Mouse (Mus musculus) liver, adult (tissue): Measurements from ENCODE around the gene Hdac9.

Source experiments
- GATA4 ChIP-seq: IDR thresholded peaks from 2 replicates; pipeline ENCODE4 v1.6.1; 2014; ENCODE audit warnings: mild to moderate bottlenecking, low read length; ENCODE audit not compliant: insufficient replicate concordance

Gene Hdac9

DNA sequence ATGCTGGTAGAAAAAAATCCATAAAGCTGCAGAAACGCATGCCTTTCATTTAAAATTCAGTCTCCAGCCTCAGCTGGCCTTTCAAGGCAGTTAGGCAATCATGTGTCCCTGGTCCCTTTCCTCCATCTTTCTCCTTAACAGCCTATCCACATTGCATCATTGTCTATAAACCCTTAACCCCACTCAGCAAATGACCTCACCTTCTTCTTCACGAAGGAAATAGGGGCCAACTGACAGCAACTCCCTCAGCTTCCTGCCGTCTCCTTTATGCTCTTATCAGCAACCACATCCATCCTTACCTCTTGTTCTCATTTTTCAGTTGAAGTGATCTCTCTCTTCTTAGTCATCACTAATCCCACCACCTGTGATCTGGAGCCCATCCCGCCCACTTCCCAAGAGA, 584.0 kb downstream of the Hdac9 start:
- TF ChIP-seq GATA4, result no peak

DNA sequence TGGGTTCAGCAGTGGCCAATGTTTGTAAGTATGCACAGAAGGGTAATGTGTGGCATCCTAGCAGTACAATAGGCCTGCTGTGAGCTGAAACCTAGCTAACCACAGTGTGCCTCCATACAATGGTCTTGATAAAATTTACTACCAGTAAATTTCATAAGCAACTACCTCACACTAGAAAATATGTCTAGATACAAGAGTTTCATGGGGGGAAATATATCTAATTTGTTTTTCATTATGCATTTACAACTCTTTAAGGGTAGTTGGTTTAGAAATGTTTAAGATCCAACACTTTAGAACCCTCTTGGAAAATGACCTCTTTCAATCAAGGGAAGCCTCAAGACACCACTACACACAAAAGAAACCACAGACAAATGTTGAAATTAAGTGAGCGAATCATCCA, 589.8 kb downstream of the Hdac9 start:
- no peak for TF ChIP-seq GATA4

DNA sequence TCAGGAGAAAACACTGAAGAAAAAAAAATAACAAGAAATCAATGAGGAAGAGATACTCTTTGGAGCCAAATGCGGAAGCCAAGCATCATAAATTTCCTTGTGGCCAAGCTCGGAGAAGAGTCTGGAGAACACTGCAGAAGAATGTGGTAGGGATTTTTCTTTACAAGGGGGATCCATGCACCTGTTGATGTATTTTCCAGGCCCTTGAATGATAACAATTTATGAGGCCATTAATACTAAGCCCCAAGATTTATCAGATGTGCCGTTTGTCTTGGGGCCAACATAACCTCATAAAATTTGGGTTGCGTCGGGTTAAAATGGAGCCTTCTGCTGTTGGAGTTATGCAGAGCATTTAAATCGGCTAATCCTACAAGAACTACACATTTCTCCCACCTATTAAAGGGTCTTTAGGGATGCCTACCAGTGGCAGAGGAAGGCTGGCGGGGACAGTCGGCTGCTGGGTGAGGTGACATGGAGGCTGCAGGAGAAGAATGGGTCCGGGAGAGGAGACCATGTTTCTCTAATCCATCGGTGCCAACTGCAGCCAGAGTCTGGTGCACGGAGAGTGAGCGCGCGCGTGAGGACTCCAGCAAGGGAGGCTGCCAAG, 604.7 kb downstream of the Hdac9 start:
- no peak for TF ChIP-seq GATA4

DNA sequence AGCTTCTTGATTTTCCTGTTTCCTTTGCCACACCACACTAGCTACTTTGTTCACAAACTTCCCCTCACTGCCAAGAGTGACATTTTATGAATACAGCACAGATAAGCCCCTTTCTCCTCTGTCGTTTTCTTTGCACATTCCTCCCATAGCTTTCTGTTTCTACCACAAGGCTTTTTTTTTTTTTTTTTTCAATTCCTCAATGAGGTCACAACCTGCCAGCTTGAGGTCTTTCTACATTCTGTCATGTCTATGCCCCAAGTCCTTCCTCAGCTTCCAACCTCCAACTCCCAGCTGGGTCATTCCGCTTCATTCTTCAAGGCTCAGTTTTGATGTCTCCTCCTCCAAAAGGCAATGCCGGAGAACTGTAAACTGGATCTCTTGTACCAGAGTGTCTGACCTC, 611.4 kb downstream of the Hdac9 start:
- no peak for TF ChIP-seq GATA4

DNA sequence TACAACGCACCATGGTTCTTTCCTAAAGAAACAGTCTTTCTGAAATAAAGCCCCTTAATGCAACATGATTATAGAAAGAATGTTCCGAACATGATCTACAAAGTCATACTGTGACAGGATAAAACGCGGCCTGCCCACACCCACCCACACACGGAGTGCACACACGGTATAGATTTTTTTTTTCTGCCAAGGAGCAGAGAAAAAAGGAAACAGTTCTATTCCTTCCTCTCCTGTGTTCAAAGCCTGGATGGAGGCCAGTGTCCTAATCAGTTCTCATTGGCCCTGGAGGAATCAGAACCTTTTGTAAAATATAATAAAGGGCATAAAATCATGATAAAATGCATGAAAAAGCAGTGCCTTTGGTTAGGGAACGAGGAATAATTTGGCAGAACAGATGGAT, 624.5 kb downstream of the Hdac9 start:
- TF ChIP-seq GATA4, result no peak

DNA sequence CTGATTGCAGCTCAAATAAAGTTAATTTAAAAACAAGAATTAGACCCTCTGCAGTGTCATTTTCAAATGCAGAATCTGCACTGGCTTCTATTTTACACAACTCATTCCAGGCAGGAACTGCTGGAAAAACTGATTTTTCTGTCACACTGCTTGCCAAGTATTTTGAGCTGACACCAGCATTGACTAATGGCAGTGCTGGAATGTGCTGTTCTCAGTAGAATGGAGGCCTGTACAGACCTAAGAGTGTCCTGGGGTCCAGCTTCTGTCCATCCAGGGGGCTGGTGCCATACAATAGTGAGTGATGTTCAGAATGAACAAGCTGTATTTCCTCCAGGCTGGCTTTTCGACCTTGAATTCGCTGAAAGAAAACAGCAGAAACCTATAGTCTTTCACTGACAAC, 629.7 kb downstream of the Hdac9 start:
- TF ChIP-seq GATA4, result no peak

DNA sequence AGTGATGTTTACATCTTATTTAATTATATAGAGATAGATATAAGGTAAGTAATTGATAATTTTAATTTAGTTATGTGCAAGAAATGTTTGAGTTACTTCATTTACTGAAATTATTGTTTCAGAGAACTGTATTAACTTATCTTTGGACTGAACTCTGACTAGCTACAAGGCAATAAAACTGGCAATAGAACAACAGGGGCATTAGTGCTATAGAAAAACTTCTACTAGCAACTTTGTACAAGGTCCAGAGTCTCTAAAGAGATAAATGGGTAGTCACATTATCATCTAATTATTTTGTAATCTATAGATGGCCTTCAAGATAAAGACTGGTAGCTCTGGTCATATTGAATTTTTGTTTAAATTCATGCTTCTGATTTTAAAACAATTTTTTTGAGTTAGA, 632.0 kb downstream of the Hdac9 start:
- TF ChIP-seq GATA4, result no peak

DNA sequence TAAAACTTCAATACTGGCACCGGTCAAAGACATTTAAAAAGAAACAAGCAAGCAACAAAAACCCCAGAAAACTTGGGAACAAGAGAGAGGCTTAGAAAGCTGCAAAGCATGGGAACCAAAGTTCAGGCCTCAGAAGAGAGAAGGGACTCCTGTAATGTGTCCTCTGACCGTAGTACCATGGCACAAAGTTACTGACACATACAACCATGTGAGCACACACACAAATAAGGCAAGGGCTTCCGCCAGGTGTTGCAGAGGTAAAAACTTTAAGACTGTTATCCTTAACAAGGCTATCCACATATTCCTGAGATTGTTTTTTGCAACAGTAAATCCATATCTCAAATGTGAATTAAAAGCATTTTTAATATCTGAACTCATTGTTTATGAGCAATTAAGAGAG, 632.5 kb downstream of the Hdac9 start:
- TF ChIP-seq GATA4, result no peak

DNA sequence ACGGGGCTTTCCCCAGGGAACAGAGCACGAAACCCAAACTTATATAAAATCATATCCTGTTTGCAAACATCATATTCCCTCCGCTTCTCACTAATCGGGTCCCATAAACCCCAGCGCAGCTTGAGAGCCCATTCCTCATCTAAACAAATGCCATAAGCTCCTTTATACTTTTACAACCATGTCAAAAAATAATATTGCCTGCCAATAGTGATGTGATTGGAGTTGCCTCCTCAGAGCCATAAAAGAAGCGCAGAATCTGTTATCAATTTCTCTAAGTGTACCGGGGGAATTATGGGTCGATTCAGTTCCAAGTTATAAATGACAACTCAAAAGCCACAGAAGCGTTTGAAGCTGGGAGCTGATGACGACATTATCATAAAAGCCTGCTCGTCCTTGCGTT, 638.1 kb downstream of the Hdac9 start:
- no peak for TF ChIP-seq GATA4

DNA sequence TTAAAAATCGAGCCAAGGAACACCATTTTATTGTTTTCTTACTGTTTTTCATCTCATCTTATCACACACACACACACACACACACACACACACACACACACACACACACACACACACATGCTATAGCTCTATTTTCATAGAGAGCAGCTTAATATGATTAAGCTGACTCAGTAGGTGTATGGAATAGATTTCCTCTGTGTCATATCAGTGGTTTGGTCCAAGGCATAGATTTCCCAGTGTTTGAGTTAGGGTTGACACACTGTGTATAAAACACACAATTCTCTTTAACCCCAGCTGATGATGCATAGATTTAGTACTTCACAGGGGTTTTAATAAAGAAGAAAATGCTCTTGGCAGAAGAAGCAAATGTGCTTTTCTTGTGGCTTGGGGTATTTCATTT, 643.1 kb downstream of the Hdac9 start:
- no peak for TF ChIP-seq GATA4

DNA sequence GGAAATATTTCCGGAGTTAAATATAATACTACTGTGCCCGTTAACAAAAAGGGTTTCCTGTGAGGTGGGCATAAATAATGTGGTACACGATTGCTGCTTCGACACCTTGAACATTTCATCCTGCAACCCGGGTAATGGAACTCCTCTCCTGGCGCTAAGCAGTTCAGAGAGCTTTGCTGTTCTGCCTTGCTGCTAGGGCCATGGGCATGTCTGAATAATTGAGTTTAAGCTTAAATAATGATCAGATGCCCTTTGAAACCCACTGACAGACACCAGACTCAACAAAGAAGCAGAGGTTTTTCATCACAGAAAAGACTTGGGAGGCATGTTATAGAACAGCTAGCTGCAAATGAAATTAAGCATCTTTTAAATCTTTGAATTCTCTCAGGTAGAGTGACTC, 646.8 kb downstream of the Hdac9 start:
- no peak for TF ChIP-seq GATA4

DNA sequence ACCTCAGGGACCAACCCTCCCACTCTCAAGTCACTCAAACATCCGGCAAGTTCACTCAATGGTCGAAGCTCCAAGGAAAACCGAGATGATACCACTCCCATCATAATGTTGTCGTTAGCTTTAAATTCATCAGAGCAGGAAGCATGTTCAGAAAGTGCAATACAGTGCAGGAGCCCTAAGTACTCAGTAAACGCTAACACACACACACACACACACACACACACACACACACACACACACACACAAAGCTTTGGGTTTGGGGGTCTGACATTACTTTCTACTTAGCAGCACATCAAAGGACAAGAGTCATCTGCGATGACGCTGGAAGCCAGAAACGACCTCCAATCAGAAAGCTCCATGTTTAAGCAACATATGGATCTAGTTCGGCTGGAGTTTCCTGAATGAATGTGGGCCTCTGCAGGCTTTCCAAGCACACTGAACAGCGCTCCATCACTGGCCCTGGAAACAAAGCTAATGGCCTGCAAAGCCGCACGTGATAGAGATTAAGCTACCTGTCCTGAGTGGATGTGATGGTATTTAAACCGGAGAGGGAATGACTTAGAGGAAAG, 647.3 kb downstream of the Hdac9 start:
- no peak for TF ChIP-seq GATA4

DNA sequence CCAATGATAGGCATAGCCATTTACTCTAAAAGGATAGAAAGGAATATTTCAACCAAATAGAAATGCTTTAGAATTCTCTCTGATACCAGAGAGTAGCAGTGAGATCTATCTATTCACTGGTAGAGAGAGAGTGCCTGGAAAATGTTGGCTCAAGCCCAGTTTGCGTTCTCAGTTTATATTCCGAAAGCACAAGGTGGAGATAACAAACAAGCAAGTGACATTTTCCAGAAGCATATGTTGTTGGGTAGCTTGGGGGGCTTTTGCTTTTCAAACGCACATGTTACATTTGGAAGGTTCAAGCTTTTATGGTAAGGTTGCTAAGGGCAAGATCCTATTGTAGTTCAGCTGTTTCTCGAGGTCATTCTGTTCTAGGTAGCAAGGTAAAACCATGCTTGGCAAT, 657.2 kb downstream of the Hdac9 start:
- no peak for TF ChIP-seq GATA4

DNA sequence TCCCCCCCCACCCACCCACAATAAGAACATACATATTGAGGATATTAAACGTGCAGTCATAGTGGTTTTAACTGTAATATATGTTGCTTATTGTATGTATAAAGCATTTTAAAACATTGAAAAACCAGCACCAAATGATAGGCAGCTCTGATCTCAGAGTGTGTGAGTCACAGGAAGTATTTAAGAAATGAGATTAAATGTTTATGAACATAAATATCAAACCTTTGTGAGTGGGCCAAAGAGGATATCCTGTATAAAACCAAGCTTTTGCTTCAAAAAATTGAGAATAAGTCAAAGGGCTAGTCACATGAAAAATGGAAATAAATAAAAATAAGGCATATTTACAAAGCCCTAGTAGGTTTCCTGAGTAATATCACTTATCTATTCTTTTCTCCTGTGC, 667.7 kb downstream of the Hdac9 start:
- TF ChIP-seq GATA4, result no peak

DNA sequence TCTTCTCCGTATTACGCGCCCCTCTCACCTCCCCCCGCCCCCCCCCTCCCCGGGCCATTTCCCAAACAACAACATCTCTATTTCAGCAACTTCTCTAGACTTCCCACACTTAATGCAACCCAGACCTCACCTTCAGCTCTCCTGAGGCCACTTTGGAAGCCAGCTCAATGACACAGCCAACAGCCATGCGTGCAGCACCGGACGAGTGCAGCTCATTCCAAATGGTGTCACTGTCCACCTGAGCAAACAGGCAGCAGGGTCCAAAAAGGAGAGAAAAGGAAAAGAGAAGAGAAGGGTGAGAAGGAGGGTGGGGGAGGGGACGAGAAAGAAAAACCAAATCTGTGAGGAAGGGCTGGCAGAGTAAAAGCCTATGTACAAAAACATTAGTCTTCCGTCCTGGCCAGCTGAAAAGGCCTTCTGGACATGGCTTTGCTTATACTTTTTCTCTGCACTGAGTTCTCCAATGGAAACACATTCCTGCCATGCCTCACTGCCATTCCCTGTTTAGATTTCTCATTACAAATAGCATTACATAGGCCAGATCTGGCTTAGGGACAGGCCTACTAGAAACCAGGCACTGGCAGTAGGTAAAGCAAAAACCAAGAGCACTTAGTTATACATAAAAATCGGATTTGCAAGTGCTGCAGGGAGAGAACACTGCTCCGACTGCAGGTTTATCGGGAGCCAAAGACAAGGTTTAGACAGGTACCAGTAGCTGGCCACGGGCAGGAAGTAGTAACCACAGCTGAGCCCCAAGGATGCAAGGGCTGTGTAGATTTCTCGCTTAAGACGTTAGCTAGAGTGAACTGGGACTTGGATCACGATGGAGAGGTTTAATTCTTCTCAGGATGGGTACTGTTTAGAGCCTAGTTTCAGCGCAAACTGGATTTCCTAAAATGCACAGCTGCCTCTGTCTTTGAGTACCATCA, 668.4 kb downstream of the Hdac9 start:
- no peak for TF ChIP-seq GATA4

DNA sequence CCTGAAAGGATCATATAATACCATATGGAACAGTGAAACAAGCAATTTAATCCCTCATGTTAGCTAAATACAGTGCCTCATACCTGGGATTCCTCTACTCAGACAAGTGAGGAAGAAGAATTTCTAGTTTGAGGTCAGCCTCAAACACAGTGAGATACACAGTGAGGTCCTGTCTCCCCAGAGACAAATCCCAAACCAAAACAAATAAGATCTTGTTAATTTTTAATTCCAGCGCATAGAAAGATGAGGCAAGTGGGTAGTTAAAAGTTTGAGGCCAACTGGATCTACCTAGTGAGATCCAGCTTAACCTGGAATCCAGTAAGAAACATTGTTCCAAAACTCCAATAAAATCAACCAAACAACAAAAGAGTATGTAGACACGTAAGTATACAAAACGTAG, 678.1 kb downstream of the Hdac9 start:
- TF ChIP-seq GATA4, result no peak
